Mouse (Mus musculus) MEL (cell line): ENCODE measurements around the gene Rad54l2.

Source experiments
- CTCF ChIP-seq, 3 experiments: IDR thresholded peaks in 2 of 3; conservative IDR thresholded peaks in 1 of 3; 2 replicates each; pipeline ENCODE4 v1.5.1; 2011 to 2012; ENCODE audit warnings: low read length in 3 of 3, low read depth in 2 of 3, mild to moderate bottlenecking in 2 of 3, improper control_type of control experiment in 1 of 3, inconsistent platforms in 1 of 3, mixed read lengths in 1 of 3, moderate library complexity in 1 of 3; ENCODE audit not compliant: control insufficient read depth in 1 of 3, insufficient read depth in 1 of 3, poor library complexity in 1 of 3, severe bottlenecking in 1 of 3
- ELF1 ChIP-seq: IDR thresholded peaks from 2 replicates; pipeline ENCODE4 v1.6.1; 2014; ENCODE audit warnings: low read depth, mild to moderate bottlenecking, inconsistent platforms, low read length, improper control_type of control experiment, moderate library complexity
- GATA1 ChIP-seq: IDR thresholded peaks from 2 replicates; pipeline ENCODE4 v1.6.1; 2011; ENCODE audit warnings: low read depth, low read length, improper control_type of control experiment
- KAT2A ChIP-seq: conservative IDR thresholded peaks from 2 replicates; pipeline ENCODE4 v1.6.1; 2012; ENCODE audit warnings: low read depth, low read length, improper control_type of control experiment, inconsistent platforms
- POLR2A ChIP-seq, 2 experiments: IDR thresholded peaks; 2 replicates each; pipeline ENCODE4 v1.6.1; 2011 to 2012; ENCODE audit warnings: low read length in 2 of 2, mild to moderate bottlenecking in 2 of 2, control low read depth in 1 of 2, improper control_type of control experiment in 1 of 2, low read depth in 1 of 2, moderate library complexity in 1 of 2; ENCODE audit not compliant: control insufficient read depth in 1 of 2, insufficient read depth in 1 of 2, poor library complexity in 1 of 2

GRCm38 (mm10) chr9:106688834-106689233 is 100.2 kb downstream of the Rad54l2 start:
- TF ChIP-seq ELF1: no peak
- TF ChIP-seq KAT2A: no peak
- TF ChIP-seq POLR2A (IDR thresholded peaks at IDR 0.05; ENCODE audit: control insufficient read depth in 1 of 2, insufficient read depth in 1 of 2, low read depth in 1 of 2, low read length in 2 of 2, poor library complexity in 1 of 2): no peak
- no peak for TF ChIP-seq CTCF (IDR thresholded peaks at IDR 0.05 in 2 of 3, conservative IDR thresholded peaks at IDR 0.05 in 1 of 3; ENCODE audit: control insufficient read depth in 1 of 3, insufficient read depth in 1 of 3, low read depth in 2 of 3, low read length in 3 of 3, poor library complexity in 1 of 3, severe bottlenecking in 1 of 3)
- TF ChIP-seq GATA1: no peak
